Mouse (Mus musculus) embryonic fibroblast, embryonic 13.5 days (primary cell): ENCODE data around the gene Cux1.

Experiments used
- CTCF ChIP-seq: IDR thresholded peaks from 2 replicates; pipeline ENCODE4 v1.5.1; 2011; ENCODE audit warnings: mild to moderate bottlenecking, control low read depth, low read length, moderate library complexity, borderline replicate concordance; ENCODE audit not compliant: insufficient read depth
- POLR2A ChIP-seq: IDR thresholded peaks from 2 replicates; pipeline ENCODE4 v1.6.1; 2011; ENCODE audit warnings: low read depth, mild to moderate bottlenecking, control low read depth, low read length, moderate library complexity

DNA sequence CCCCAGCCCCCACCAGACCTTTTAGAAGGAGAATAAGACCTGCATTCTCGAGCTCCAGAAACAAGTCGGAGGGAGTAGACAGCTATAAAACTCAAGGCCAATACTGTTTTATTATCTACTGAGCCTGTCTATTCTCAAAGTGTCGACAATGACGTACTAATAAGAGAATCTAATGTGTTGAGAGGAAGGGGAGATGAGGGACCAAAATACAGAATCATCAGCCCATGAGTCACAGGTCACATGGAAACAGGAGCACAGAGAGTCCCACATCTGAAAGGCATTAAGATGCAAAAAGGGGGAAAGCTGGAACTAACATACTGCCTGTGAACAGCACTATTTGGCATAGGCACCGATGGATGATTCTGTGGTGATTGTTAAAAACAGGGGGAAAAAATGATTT, 77.8 kb downstream of the Cux1 start:
- TF ChIP-seq CTCF (no peak), POLR2A (no peak)
